7 mouse cellular contexts compared by ENCODE assay signal in genomic region chr9:71483872-71484271, GRCm38 (mm10). TPM values are rescaled to one million over a fixed set of nuclear protein-coding genes. Genes with fewer than 3 reads are reported as not detected.
DNase-seq lines count a peak whose midpoint lies in the region; ATAC-seq and TF ChIP-seq lines count a peak whose summit lies in the region.
"Not testable (repeated sequence)": the region's sequence is repeated elsewhere in the genome, so short reads cannot be mapped to it uniquely, and the experiment has no call there.

No protein-coding gene starts in this region.

- peak overlapping the region; percentile 42 for H3K4me2 ChIP-seq in embryonic facial prominence, embryonic 11.5 days (ENCODE audit: low read depth, low read length)
- peak overlapping the region; percentile 80; the same call in 1 of the 2 replicates for H3K4me2 ChIP-seq in forebrain, embryonic 16.5 days (ENCODE audit: low read length)
- H3K4me2 ChIP-seq in intestine, postnatal 0 days (replicated peaks; ENCODE audit: low read depth), result peak overlapping the region; percentile 73; the same call in 1 of the 2 replicates
- peak overlapping the region; percentile 81 for H3K4me2 ChIP-seq in liver, embryonic 12.5 days
- peak overlapping the region; percentile 59 for H3K4me2 ChIP-seq in midbrain, embryonic 12.5 days (replicated peaks)

- H3K9me3 ChIP-seq in embryonic facial prominence, embryonic 11.5 days (replicated peaks; ENCODE audit: control insufficient read depth, low read length); forebrain, embryonic 16.5 days (ENCODE audit: control insufficient read depth, low read length); hindbrain, embryonic 10.5 days; intestine, postnatal 0 days (ENCODE audit: control insufficient read depth); liver, embryonic 12.5 days (replicated peaks); midbrain, embryonic 12.5 days: not testable (repeated sequence)

- WGBS in embryonic facial prominence, embryonic 11.5 days, result 84% methylated on average over 7 of the region's 7 CpGs
- WGBS in forebrain, embryonic 16.5 days, result 84% methylated on average over 7 of the region's 7 CpGs
- WGBS in hindbrain, embryonic 10.5 days, result 92% methylated on average over 7 of the region's 7 CpGs
- 72% methylated on average over 7 of the region's 7 CpGs for WGBS in intestine, postnatal 0 days
- 77% methylated on average over 7 of the region's 7 CpGs for WGBS in liver, embryonic 12.5 days (ENCODE audit: insufficient replicate concordance)
- 92% methylated on average over 7 of the region's 7 CpGs for WGBS in midbrain, embryonic 12.5 days

- peaks cover 27% of the 10 kb centered on the region for H3K36me3 ChIP-seq in embryonic facial prominence, embryonic 11.5 days (replicated peaks; ENCODE audit: control insufficient read depth, insufficient read depth, low read depth, low read length)
- peaks cover 43% of the 10 kb centered on the region for H3K36me3 ChIP-seq in forebrain, embryonic 16.5 days (ENCODE audit: control insufficient read depth, insufficient read depth)
- H3K36me3 ChIP-seq in hindbrain, embryonic 10.5 days, result peaks cover 53% of the 10 kb centered on the region
- peaks cover 43% of the 10 kb centered on the region for H3K36me3 ChIP-seq in intestine, postnatal 0 days (ENCODE audit: control insufficient read depth, insufficient read depth)
- peaks cover 51% of the 10 kb centered on the region for H3K36me3 ChIP-seq in liver, embryonic 12.5 days
- peaks cover 48% of the 10 kb centered on the region for H3K36me3 ChIP-seq in midbrain, embryonic 12.5 days

- not testable (repeated sequence) for ATAC-seq in embryonic facial prominence, embryonic 11.5 days (replicated peaks; ENCODE audit: insufficient number of reproducible peaks, low FRiP score, low TSS enrichment, low read depth); forebrain, embryonic 16.5 days; intestine, postnatal 0 days; liver, embryonic 12.5 days; midbrain, embryonic 12.5 days (ENCODE audit: low FRiP score, low read depth)

- not testable (repeated sequence) for H3K27ac ChIP-seq in embryonic facial prominence, embryonic 11.5 days (replicated peaks; ENCODE audit: low read depth, low read length); forebrain, embryonic 16.5 days (ENCODE audit: low read length); hindbrain, embryonic 10.5 days; intestine, postnatal 0 days (ENCODE audit: low read depth, low read length); liver, embryonic 12.5 days; midbrain, embryonic 12.5 days (replicated peaks)

- DNase-seq in embryonic facial prominence, embryonic 11.5 days (ENCODE audit: low spot score); hindbrain, embryonic 10.5 days (ENCODE audit: low spot score): not testable (repeated sequence)
- DNase-seq in spleen, postnatal 36 days (ENCODE audit: low spot score in 2 of 2), result peak; percentile 14 to 38

- H3K9ac ChIP-seq in embryonic facial prominence, embryonic 11.5 days (replicated peaks; ENCODE audit: low read length); forebrain, embryonic 16.5 days (replicated peaks; ENCODE audit: low read depth, low read length); intestine, postnatal 0 days (ENCODE audit: low read depth, low read length); midbrain, embryonic 12.5 days (replicated peaks): not testable (repeated sequence)
- H3K9ac ChIP-seq in liver, embryonic 12.5 days, result peak overlapping the region; percentile 99

- not testable (repeated sequence) for H3K27me3 ChIP-seq in embryonic facial prominence, embryonic 11.5 days (ENCODE audit: control insufficient read depth, insufficient read depth, low read length); forebrain, embryonic 16.5 days (replicated peaks; ENCODE audit: control insufficient read depth, insufficient read depth, low read length); hindbrain, embryonic 10.5 days (ENCODE audit: insufficient read depth, poor library complexity, severe bottlenecking); intestine, postnatal 0 days (replicated peaks; ENCODE audit: control insufficient read depth, insufficient read depth, low read length); midbrain, embryonic 12.5 days
- H3K27me3 ChIP-seq in liver, embryonic 12.5 days (replicated peaks), result peaks cover 11% of the 10 kb centered on the region

- not testable (repeated sequence) for TF ChIP-seq CTCF in intestine, postnatal 0 days (IDR thresholded peaks at IDR 0.05; ENCODE audit: low read depth)

- H3K4me3 ChIP-seq in embryonic facial prominence, embryonic 11.5 days (ENCODE audit: low read depth, low read length), result peak overlapping the region; percentile 96; the same call in 1 of the 2 replicates
- not testable (repeated sequence) for H3K4me3 ChIP-seq in forebrain, embryonic 16.5 days (replicated peaks; ENCODE audit: low read length)
- H3K4me3 ChIP-seq in hindbrain, embryonic 10.5 days, result peak overlapping the region; percentile 97
- peak overlapping the region; percentile 86; the same call in 1 of the 2 replicates for H3K4me3 ChIP-seq in intestine, postnatal 0 days (ENCODE audit: low read depth, low read length)
- H3K4me3 ChIP-seq in liver, embryonic 12.5 days, result peak overlapping the region; percentile 99
- H3K4me3 ChIP-seq in midbrain, embryonic 12.5 days, result peak overlapping the region; percentile 96; the same call in 1 of the 2 replicates

- not testable (repeated sequence) for H3K4me1 ChIP-seq in embryonic facial prominence, embryonic 11.5 days (ENCODE audit: control insufficient read depth, insufficient read depth, low read length); forebrain, embryonic 16.5 days (replicated peaks; ENCODE audit: control insufficient read depth, insufficient read depth, low read length); intestine, postnatal 0 days (replicated peaks; ENCODE audit: control insufficient read depth, insufficient read depth, low read length)
- peaks cover 13% of the 10 kb centered on the region for H3K4me1 ChIP-seq in hindbrain, embryonic 10.5 days (replicated peaks)
- H3K4me1 ChIP-seq in liver, embryonic 12.5 days, result peaks cover 59% of the 10 kb centered on the region
- peaks cover 17% of the 10 kb centered on the region for H3K4me1 ChIP-seq in midbrain, embryonic 12.5 days

RNA-seq across cellular contexts. Expression of gene Polr2m, which starts 1.9 kb away (rescaled TPM):
- 522 and 524 TPM in 2 replicates for polyA plus RNA-seq in embryonic facial prominence, embryonic 11.5 days (2014; fragmentation: Nextera tagmentation; extraction: Ambion mirVana)
- 301 and 317 TPM in 2 replicates for polyA plus RNA-seq in forebrain, embryonic 16.5 days (2015; fragmentation: Nextera tagmentation; extraction: Ambion mirVana)
- 528 and 549 TPM in 2 replicates for polyA plus RNA-seq in hindbrain, embryonic 10.5 days (2016; fragmentation: Nextera tagmentation; extraction: Ambion mirVana)
- polyA plus RNA-seq in intestine, postnatal 0 days (2015; fragmentation: Nextera tagmentation; extraction: Ambion mirVana), result 103 TPM in 2 replicates
- polyA plus RNA-seq in liver, embryonic 12.5 days (2016; fragmentation: Nextera tagmentation; extraction: Ambion mirVana), result 209 and 213 TPM in 2 replicates
- 463 and 468 TPM in 2 replicates for polyA plus RNA-seq in midbrain, embryonic 12.5 days (2016; fragmentation: Nextera tagmentation; extraction: Ambion mirVana)
